Mouse (Mus musculus) E14TG2a.4 (cell line): ENCODE results near the gene Prdm11.

Experiments used
- CTCF ChIP-seq: conservative IDR thresholded peaks from 2 replicates; pipeline ENCODE4 v1.5.1; 2014; ENCODE audit warnings: low read length
- POU5F1 ChIP-seq: IDR thresholded peaks from 2 replicates; pipeline ENCODE4 v1.6.1; 2014; ENCODE audit warnings: low read length, borderline replicate concordance

GRCm38 (mm10) chr2:93041470-93041869, 4.5 kb downstream of the Prdm11 start:
- TF ChIP-seq CTCF: no peak
- TF ChIP-seq POU5F1: no peak
